Mouse (Mus musculus) brain, embryonic 14.5 days (tissue): Measurements from ENCODE around the gene Mprip.

Experiments used
- CTCF ChIP-seq: fragments of 200-500 bp; IDR thresholded peaks from 2 replicates; pipeline ENCODE4 v1.5.1; 2012; ENCODE audit warnings: inconsistent platforms, mild to moderate bottlenecking, moderate library complexity, borderline replicate concordance; ENCODE audit not compliant: insufficient read depth, insufficient read length; ENCODE audit errors: extremely low read depth
- POLR2A ChIP-seq: fragments of 200-500 bp; IDR thresholded peaks from 2 replicates; pipeline ENCODE4 v1.6.1; 2012; ENCODE audit warnings: mild to moderate bottlenecking, inconsistent platforms, borderline replicate concordance; ENCODE audit not compliant: poor library complexity, insufficient read depth, insufficient read length, severe bottlenecking; ENCODE audit errors: extremely low read depth

GRCm38 (mm10) chr11:59734335-59734734 is 73.2 kb downstream of the Mprip start:
- TF ChIP-seq POLR2A, result no peak
- no peak for TF ChIP-seq CTCF
